Mouse (Mus musculus) thymus, postnatal 14 days (tissue): Measurements from ENCODE around the gene Poc1b.

Experiments
- DNase-seq: peaks from one replicate; pipeline ENCODE4 v3.0.0; 2021

Gene Poc1b

DNA sequence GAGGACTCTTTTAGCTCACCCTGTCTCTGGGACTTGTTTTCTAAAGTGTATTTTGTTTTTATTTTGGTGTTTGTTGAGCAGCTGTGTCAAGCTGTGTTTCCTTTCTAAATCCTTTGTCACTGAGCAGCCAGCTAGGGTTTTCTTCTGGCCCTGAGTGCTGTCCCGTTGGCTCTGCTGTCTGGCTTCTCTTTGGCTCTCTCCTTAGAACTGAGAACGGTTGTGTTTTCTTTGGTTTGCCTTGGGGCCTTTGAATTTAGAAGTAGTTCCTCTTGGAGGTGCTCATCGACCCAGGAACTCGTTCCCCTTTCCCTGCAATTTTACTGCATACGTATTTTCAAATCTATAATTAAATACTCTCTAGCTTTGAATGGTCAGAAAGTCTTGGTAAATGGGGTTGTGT lies 56.2 kb downstream of the Poc1b start:
- no peak for DNase-seq

DNA sequence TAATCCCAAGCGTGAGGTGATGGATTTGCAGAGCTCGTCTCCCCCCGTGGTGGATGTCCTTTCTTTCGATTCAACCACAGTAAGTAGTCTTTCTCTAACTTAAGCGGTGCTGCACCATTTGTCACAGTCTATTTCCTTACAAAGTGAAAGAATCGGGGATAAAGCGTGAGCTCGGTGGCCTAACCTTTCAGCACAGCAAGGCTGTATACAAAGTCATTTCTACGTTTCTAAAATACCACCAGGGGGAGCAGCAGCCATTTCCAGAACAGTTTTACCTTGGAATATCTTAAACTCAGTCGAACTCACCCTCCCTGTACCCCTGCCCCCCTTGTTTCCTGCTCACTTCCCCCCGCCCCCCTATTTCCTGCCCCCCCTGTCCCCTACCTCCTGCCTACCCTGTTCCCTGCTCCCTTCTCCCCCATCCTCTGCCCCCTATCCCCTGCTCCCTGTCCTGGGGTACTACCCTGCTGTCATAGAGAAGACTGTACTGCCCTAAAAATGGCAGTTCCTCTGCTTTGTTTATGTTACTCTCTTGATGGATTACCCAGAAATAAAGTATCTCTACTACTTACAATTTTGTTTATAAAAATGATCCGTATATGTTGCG lies 58.1 kb downstream of the Poc1b start:
- DNase-seq: peak; percentile 65

DNA sequence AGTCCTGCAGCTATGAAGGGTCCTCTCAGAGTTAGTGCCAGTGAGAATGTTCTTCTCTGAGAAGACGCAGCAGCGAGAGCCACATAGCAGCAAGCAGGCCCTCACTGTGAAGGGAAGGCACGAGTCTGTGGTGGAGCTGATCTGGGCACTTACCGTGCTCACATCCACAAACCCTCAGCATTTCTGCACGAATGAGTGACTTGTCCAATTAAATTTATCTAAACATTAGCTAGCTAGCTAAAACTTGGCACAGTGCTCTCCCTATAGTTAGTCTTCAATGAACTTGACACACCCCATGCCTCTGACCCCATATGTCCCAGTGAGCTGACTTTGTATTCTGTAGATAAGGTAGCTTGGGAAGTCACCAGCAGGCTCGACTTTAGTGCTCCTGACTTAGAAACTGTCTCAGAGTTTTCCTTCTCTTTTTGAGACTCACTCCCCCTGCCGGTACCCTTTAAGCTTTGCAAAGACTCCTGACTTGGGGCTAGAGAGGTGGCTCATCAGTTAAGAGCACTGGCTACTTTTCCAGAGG lies 59.0 kb downstream of the Poc1b start:
- DNase-seq: peak; percentile 49

DNA sequence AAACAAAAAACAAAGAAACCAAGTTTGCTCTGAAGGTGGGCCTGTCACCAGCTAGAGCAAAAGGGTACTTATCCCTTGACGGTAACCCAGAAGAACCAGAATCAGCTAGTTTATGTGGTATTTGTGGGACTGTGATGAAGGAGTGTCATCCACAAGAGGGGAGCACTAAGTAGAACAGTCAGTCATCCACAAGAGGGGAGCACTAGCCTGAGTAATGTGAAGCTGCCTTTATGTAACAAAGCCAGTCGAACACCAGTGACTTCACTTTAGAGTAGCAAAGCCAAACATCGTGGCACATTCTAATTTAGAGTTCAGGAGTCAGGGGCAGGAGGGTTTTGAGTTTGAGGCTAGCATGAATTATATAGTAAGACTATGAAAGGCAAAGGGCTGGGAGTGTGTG lies 59.6 kb downstream of the Poc1b start:
- no peak for DNase-seq

DNA sequence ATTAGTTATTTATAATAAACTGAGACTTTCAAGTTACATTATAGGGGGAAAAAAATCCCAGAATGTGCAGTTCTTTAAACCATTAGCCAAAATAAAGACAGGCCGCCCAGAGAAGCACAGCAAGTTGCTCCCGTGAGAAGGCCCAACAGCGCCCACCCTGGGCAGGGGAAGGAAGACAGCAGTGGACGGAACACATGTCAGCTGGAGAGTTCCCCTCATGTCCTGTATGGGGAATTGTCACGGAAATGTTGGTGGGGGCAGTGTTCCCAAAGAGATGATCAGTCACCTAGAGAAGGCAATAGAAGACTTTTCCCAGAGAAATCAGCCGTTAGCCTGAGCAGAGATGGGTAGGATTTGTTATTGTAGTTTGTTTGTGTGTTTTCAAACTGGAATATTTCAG lies 61.6 kb downstream of the Poc1b start:
- peak; percentile 38 for DNase-seq

DNA sequence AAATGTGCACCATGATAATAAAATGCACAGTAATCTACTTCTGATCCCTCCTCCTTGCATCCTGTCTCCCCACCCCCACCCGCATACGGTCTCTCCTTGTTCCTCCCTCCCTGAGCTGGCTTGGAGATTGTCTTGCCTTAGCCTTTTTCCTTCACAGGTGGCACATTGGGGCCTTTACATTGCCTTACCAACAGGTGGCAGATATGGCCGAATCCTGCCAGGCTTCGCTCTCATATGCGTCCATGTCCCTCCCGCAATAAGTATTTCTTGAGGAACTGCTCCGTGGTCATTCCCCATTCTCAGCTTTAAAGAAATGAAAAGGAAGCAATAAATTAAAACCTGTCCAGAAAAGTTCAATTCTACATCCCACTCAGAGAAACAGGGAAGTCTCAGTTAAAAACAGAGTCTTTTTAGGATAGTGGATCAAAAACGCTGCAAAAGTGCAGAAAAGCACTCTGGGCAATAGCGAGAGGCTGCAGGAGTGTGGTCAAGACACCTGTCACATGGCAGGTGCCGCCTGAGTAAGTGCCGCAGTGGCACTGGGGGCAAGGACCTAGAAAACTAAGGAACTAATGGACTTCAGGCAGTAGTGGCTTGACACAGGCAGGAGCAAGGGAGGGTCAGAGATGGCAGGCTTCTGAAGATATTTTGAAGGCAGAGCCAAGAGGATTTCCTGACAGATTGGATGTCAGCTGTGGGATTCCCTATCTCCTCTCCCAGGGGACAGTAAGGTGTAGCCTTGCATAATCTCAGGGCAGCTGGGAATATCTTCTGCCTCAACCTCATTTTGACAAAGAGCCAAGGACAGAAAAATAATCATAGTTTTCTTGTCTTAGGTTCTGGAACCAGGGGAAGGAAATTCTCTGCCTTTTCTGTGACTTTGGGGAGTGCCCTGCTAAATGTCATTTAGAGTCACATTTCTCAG lies 62.3 kb downstream of the Poc1b start:
- peak; percentile 66 for DNase-seq

DNA sequence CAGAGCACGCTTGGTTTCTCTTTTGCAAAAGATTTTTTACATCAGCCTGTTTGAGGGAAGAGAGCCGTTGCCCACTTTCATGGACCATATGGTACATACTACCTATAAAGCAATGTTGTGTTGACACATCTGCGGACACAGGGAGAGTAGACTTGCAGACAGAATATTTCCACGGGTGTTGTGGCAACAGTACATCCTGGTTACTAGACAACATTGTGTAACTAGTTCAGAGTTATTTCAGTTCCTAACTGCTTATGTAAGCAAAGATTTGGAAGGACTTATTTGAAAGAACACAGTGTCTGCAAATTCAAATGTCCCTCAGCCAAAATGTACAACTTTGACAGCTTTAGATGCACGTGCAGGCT lies 62.9 kb downstream of the Poc1b start:
- DNase-seq: no peak

DNA sequence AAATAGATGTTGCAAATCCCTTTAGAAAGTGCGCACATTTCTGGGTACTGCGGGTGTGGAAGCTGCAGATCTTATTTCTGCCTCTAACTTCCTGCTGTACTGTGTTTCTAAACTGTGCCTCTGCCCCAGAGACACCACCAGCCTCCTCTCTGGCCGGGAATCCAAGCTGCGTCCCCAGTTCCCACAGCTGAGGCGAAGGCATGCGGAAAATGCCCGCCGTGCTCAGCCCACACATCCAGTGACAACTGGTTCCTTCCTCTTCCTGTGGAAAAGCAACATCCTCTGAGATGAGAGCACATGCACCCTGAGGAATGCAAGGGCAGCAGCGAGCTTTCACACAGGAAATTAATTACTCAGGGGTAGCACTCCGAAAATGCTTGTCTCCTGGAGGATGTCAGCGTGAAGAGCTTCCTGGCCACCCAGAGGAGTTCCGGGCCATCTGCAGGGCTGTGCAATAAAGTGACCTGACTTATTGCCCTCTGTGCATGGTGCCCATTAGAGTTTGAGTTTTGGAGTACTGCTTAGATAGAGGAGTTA lies 65.2 kb downstream of the Poc1b start:
- DNase-seq: peak; percentile 55

DNA sequence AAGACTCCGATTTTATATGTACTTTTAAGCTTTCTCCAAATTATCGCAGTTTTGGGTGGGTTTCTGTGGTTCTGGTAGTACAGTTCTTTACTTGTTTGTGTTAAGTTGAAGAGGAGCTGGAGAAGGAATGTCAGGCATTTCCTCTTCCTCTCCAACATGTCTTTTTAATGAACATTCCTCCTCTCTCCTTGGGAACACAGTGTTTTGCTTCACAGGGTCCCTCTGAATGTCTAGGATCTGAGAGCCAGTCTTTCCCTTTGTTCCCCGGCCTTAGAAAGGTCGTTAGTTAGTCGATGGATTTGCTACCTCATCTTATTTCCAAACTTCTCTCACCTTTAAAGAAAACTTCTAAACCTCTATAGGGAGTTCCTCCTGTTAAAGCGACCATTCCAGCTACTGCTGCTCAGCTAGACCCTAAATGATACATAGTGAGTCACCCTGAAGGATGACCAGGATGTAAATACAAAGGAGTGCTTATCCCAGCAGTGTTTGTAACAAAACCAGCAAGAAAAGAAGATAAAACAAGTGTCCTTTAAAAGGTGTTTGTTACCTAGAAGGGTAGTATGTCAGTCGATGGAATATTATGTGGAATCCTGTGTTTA lies 66.2 kb downstream of the Poc1b start:
- no peak for DNase-seq

DNA sequence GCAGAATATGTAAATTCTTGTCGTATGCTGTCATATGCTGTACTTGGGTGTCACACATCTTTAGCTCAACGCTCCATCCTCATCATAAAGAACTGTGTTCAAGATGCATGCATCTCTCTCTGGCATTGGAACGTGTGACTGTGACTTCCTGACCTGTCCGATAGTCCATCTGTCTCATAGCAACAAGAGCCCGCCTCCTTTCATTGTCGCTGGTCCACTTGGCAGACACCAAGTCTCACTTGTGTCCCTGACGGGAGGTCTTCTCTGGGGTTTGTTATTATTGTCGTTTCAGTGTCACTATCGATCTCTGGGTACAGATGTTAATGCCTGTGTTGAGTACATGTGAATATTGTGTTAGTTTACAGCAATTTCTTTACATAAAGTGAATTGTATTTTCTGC lies 70.1 kb downstream of the Poc1b start:
- no peak for DNase-seq

DNA sequence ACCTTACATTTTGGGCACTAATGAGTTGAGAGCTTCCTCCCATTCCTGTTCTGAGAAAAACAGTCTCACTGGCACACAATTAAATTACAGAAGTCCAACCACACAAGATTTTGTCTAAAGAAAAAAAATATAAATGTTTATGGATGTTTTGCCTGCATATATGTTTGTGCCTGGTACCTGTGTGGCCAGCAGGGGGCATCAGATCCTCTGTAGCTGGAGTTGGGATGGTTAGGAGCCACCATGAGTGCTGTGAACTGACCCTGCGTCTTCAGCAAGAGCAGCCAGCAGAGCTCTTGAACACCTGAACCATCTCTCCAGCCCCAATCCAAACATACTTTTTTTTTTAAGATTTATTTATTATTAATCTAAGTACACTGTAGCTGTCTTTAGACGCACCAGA lies 71.3 kb downstream of the Poc1b start:
- no peak for DNase-seq

DNA sequence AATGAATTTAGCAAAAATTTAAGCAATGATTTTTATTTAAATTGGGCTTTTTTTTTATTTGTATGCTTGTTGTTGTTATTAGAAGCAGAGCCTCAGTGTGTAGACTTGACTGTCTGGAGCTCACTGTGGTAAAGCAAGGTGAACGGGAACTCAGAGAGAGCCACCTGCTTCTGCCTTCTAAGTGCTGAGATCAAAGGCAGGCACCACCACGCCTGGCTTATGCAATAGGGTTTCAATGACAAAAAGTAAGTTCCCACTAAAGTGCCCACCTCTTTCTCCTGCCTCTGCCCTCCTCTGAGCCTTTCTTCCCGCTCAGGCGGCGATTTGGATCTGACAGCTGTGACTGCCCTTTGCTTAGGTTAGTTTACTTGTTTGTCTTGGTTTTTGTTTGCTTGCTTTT lies 72.3 kb downstream of the Poc1b start:
- DNase-seq: peak; percentile 52

DNA sequence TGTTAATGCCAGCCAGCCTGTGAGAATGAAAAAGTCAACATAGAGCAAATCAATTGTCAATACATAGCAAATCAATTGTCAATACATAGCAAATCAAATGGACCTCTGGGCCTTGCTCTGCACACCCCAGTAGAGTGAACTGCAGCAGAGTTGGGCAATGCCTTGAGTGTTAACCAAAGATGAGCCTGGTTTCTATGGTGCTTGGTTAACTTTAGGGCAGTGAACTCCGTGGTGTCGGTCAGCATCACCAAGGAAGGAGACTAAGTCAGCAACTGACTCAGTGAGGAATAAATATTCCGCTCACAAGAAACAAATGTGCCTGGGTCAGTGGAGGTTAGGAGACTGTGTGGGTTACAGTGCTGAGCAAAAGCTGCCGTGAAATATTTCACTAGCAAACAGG lies 72.7 kb downstream of the Poc1b start:
- DNase-seq: no peak

DNA sequence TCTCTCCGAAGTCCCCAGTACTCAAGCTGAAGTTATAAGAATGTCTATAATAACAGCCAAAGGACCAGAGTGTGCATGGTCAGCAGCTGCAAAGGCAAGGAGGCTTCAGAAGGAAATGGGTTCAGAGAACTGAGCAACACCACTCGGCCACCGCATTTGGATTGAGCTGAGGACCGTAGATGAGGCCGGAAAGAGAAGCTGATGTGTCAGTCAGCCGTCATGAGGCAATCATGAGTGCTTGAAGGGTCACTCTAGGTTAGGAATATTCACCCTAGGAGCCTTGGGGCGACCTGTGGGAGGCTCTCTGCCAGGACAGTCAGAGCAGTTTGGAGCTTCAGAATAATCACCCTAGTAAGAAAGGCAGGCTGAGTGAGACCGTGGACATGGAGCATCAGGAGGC lies 74.7 kb downstream of the Poc1b start:
- no peak for DNase-seq

DNA sequence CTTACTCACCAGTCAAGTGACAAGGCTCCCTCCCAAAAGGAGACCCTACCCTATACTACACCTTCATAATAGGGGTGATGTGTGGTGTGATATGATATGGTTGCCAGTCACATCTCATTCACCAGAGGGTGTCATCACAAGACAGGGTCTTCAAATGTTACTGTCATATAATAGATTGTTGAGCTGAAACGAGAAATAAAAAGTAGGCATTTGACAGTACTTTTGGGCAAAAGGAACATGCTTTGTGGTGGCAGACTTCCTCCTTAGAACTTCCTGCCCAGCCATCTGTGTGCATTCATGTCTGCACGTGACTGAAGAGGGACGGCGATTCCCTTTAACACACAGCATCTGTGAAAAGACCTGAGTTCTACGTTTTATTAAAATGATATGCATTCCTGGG lies 75.3 kb downstream of the Poc1b start:
- DNase-seq: peak; percentile 72

DNA sequence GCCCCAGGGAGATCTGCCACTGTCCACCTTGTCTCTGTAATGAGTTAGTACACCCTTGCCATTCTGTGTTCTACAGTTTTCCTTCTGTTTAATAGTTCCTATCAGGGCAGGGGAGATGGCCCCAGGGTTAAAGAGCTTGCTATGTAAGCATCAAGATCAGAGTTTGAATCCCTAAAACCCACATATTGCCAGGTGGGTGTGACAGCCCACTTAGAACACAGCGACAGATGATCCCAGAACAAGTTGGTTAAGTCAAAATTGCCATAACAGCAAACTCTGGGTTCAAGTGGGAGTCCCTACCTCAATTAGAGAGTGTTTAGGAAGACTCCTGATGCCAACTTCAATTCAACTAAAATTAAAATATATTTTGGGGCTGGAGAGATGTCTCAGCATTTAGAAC lies 81.3 kb downstream of the Poc1b start:
- no peak for DNase-seq

DNA sequence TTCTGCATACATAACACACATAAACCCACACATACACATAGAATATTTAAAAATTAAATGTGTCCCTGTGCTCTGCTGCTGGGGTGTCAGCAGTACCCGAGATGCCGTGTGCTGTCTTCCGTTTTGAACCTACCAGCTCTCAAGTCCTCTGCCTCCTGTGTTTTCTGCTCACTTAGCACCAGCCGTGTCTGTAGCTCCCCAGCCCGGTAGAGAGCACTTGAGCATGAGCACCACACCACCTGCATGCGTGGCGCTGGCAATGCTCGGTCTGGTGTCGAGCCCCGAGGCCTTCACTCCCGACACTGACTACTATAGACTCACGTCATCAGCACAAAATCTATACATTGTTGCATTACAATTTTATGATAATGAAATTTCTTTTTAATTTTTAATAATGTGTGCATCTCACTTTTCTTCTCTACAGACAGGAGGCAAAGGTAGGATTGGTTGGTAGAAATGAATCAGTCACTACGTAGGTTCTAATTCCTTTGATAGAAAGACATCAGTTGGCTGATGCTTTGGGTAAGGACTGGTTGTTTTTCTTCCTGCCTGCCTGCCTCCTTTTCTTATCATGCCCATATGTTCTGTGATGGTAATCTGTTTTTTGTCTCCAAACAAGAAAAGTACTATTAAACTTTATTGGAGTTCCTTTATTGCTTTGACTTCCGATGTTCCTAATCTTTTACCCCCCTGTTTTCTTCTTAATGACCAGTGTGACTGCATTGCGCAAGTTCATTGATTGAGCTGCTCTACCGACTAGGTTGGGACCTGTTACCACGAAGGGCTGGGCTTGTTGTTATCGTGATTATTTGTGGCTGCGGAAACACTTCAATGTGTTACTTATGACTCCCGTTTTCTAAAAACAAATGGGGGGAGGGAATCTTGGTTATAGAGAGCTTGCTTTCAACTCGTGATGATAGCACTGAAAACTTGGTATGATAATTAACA lies 82.1 kb downstream of the Poc1b start:
- DNase-seq: no peak

DNA sequence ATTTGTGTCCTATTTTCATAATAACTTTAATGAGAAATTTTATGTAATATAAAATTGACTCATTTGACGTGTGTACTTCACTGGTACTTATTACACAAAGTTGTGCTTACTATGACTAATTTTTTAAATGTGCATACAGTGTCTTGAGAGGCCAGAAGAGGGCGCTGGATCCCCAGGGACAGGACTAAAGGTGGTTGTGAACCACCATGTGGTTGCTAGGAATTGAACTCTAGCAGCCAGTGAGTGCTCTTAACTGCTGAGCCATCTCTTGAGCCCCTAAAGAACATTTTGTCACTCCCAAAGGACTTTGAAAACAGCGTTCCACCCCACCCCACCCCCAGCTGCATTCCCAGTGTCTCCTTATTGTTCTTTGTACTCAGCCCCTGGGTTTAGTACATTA lies 84.0 kb downstream of the Poc1b start:
- DNase-seq: peak; percentile 84

DNA sequence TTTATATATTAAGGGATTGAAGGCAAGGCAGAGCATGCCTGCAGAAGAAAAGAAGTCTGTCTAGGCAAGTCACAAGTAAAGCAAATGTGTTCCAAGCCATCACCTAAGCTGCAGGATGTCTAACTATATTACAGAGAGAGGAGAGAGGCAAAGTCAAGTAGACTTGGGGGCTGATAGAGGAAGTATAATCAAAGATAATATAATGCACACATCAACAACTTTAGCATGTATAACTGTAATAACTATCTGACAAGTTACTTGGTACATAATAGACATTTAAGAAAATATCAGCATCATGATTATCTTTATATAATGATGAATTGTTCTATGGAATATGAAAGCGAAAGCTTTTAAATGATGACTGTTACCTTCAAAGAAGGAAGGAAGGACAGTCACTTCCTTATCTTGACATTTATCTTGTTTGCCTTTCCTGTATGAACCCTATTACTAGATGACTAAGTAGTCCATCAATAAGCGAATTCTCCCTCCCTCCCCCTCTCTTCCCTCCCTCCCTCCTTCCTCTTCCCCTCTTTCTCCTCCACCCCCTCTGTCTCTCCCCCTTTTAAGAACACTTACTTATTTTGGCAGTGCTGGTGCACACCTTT lies 87.7 kb downstream of the Poc1b start:
- DNase-seq: no peak

DNA sequence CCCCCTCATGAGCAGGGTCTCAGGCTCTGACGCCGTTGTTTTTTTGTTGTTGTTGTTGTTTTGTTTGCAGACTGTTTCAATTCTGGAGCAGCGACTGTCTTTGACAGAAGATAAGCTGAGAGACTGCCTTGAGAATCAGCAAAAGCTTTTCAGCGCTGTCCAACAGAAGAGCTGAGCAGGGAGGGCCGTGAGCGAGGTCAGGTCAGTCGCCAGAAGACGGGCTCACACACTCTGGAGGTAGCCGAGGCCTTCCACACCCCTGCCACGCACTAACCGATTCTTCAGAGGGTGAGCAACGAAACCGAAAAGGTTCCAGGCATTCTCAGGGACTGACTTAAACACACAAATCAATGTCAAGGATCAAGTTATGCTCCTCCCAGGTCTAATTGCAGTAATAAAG lies 89.7 kb downstream of the Poc1b start:
- no peak for DNase-seq

DNA sequence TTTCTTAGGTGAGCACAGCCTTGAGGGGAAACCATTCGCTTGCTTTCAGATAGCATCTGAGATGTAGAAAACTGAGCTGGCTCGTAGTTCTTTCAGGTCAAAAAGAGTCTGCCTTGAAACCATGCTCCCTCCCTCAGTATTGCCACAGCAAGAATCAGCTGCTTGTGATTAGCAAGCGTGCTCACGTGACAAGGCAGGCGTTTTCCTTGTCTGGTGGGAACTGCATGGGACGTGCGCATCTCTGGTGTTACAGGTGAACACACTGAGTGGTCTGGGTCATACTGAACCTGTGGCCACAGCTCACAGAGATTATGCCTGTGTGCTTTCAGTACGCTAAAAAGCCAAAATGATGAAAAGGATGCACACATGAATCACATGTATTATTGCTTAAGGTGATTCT lies 90.3 kb downstream of the Poc1b start:
- peak; percentile 39 for DNase-seq
